Mouse (Mus musculus): ENCODE measurements around the gene Elavl1.

DNA sequence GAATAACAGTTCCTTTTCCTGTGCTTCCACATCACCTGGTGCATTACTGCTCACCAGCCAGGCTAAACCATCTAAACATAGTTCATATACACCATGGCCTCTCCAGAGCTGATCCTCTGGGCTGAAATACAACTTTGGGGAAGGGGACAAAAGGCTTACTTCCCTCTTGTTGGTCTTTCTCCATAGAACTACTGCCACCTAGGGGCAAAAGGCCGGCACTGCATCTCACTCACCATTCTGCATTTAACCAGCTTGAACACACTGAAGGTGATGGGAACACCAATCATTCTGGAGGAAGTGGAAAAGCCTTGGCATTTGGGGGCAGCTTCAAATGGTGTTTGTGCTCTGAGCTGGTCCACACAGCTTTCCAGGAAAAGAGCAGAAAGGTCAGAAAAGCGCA is 2.7 kb downstream of the Elavl1 start:
- TF ChIP-seq CTCF (IDR thresholded peaks at IDR 0.05; ENCODE audit: borderline replicate concordance, control insufficient read depth, extremely low read depth, insufficient read depth, low read length, poor library complexity) (no peak), POLR2A (IDR thresholded peaks at IDR 0.05; ENCODE audit: control insufficient read depth, extremely low read depth, insufficient read depth, low read length, poor library complexity) (no peak)

All from thymus, adult 2 months (tissue).